Mouse (Mus musculus): ENCODE data around the gene Loxl3. TPM values are rescaled to one million over a fixed set of nuclear protein-coding genes. Genes with fewer than 3 reads are reported as not detected.

The Loxl3 gene
- total and polyA plus RNA-seq, 2 experiments from 2014 or later: 4.3 to 9.8 TPM

GRCm38 (mm10) chr6:83087926-83088260 lies 53.9 kb downstream of the Loxl3 start:
- peak overlapping the region; percentile 40; the same call in 1 of the 2 replicates for H3K9ac ChIP-seq (replicated peaks; ENCODE audit: low read depth, low read length)
- DNase-seq (ENCODE audit: low spot score): no peak
- peak overlapping the region; percentile 39 for H3K4me3 ChIP-seq (ENCODE audit: low read depth, low read length)
- no peak for TF ChIP-seq CTCF (IDR thresholded peaks at IDR 0.05; ENCODE audit: low read depth)
- TF ChIP-seq EP300 (IDR thresholded peaks at IDR 0.05; ENCODE audit: low read depth): no peak
- no peak for ATAC-seq (ENCODE audit: insufficient read depth, low read depth)
- 19% methylated on average over 9 of the region's 9 CpGs for WGBS
- no peaks in the 10 kb centered on the region for H3K36me3 ChIP-seq (replicated peaks; ENCODE audit: control insufficient read depth, insufficient read depth, low read length)
- H3K9me3 ChIP-seq (replicated peaks; ENCODE audit: control insufficient read depth, low read length): no peaks in the 10 kb centered on the region
- H3K4me1 ChIP-seq (ENCODE audit: control insufficient read depth, insufficient read depth): 0 out of 2 replicates have a peak, but pooled peaks cover 15% of the 10 kb centered on the region
- peaks cover 66% of the 10 kb centered on the region for H3K27me3 ChIP-seq (ENCODE audit: control insufficient read depth, insufficient read depth, low read length)
- H3K27ac ChIP-seq (ENCODE audit: low read depth): no peak overlapping the region
- H3K4me2 ChIP-seq (ENCODE audit: low read depth, low read length): peak overlapping the region; percentile 56

GRCm38 (mm10) chr6:83092416-83093127 lies 58.6 kb downstream of the Loxl3 start:
- no peaks in the 10 kb centered on the region for H3K36me3 ChIP-seq (replicated peaks; ENCODE audit: control insufficient read depth, insufficient read depth, low read length)
- 0 out of 2 replicates have a peak, but pooled peaks cover 5% of the 10 kb centered on the region for H3K4me1 ChIP-seq (ENCODE audit: control insufficient read depth, insufficient read depth)
- H3K27me3 ChIP-seq (ENCODE audit: control insufficient read depth, insufficient read depth, low read length): peaks cover 23% of the 10 kb centered on the region
- WGBS: 30% methylated on average over 6 of the region's 6 CpGs
- no peak overlapping the region for H3K4me3 ChIP-seq (ENCODE audit: low read depth, low read length)
- ATAC-seq (ENCODE audit: insufficient read depth, low read depth): peak; percentile 61; the same call in 1 of the 2 replicates
- TF ChIP-seq EP300 (IDR thresholded peaks at IDR 0.05; ENCODE audit: low read depth) (no peak), CTCF (IDR thresholded peaks at IDR 0.05; ENCODE audit: low read depth) (no peak)
- H3K4me2 ChIP-seq (ENCODE audit: low read depth, low read length): no peak overlapping the region
- H3K9me3 ChIP-seq (replicated peaks; ENCODE audit: control insufficient read depth, low read length): no peaks in the 10 kb centered on the region
- H3K9ac ChIP-seq (replicated peaks; ENCODE audit: low read depth, low read length): no peak overlapping the region
- no peak for DNase-seq (ENCODE audit: low spot score)
- H3K27ac ChIP-seq (ENCODE audit: low read depth): peak overlapping the region; percentile 39

GRCm38 (mm10) chr6:83095968-83096367 lies 62.0 kb downstream of the Loxl3 start:
- WGBS: 41% methylated on average over 6 of the region's 6 CpGs
- DNase-seq (ENCODE audit: low spot score): no peak
- no peak for ATAC-seq (ENCODE audit: insufficient read depth, low read depth)
- Histone ChIP-seq H3K27me3 (ENCODE audit: control insufficient read depth, insufficient read depth, low read length) (peaks cover 4% of the 10 kb centered on the region; the same call in 1 of the 2 replicates), H3K9me3 (replicated peaks; ENCODE audit: control insufficient read depth, low read length) (no peaks in the 10 kb centered on the region), H3K36me3 (replicated peaks; ENCODE audit: control insufficient read depth, insufficient read depth, low read length) (no peaks in the 10 kb centered on the region), H3K4me3 (ENCODE audit: low read depth, low read length) (no peak overlapping the region), H3K9ac (replicated peaks; ENCODE audit: low read depth, low read length) (no peak overlapping the region), H3K27ac (ENCODE audit: low read depth) (no peak overlapping the region), H3K4me1 (ENCODE audit: control insufficient read depth, insufficient read depth) (no peaks in the 10 kb centered on the region), H3K4me2 (ENCODE audit: low read depth, low read length) (no peak overlapping the region)
- no peak for TF ChIP-seq CTCF (IDR thresholded peaks at IDR 0.05; ENCODE audit: low read depth)
- TF ChIP-seq EP300 (IDR thresholded peaks at IDR 0.05; ENCODE audit: low read depth): no peak

GRCm38 (mm10) chr6:83098411-83098810 lies 64.4 kb downstream of the Loxl3 start:
- Histone ChIP-seq H3K9ac (replicated peaks; ENCODE audit: low read depth, low read length) (no peak overlapping the region), H3K36me3 (replicated peaks; ENCODE audit: control insufficient read depth, insufficient read depth, low read length) (no peaks in the 10 kb centered on the region), H3K4me2 (ENCODE audit: low read depth, low read length) (no peak overlapping the region), H3K9me3 (replicated peaks; ENCODE audit: control insufficient read depth, low read length) (no peaks in the 10 kb centered on the region), H3K27ac (ENCODE audit: low read depth) (no peak overlapping the region), H3K4me3 (ENCODE audit: low read depth, low read length) (no peak overlapping the region), H3K27me3 (ENCODE audit: control insufficient read depth, insufficient read depth, low read length) (peaks cover 4% of the 10 kb centered on the region; the same call in 1 of the 2 replicates), H3K4me1 (ENCODE audit: control insufficient read depth, insufficient read depth) (0 out of 2 replicates have a peak, but pooled peaks cover 10% of the 10 kb centered on the region)
- WGBS: 65% methylated on average over 2 of the region's 2 CpGs
- no peak for ATAC-seq (ENCODE audit: insufficient read depth, low read depth)
- DNase-seq (ENCODE audit: low spot score): no peak
- no peak for TF ChIP-seq CTCF (IDR thresholded peaks at IDR 0.05; ENCODE audit: low read depth)

GRCm38 (mm10) chr6:83101316-83101687 lies 67.3 kb downstream of the Loxl3 start, which contains the start of the genes Ccdc142 and Gm42688:
Gene Ccdc142, plus strand, starts transcription at chr6:83101601.
Gene Gm42688, plus strand, starts transcription at chr6:83101617.
- DNase-seq (ENCODE audit: low spot score) (peak; percentile 91), ATAC-seq (ENCODE audit: insufficient read depth, low read depth) (peak; percentile 87)
- H3K36me3 ChIP-seq (replicated peaks; ENCODE audit: control insufficient read depth, insufficient read depth, low read length): peaks cover 8% of the 10 kb centered on the region
- H3K9ac ChIP-seq (replicated peaks; ENCODE audit: low read depth, low read length): peak within 1 kb of the TSS; percentile 75
- 0 out of 2 replicates have a peak, but pooled peaks cover 10% of the 10 kb centered on the region for H3K4me1 ChIP-seq (ENCODE audit: control insufficient read depth, insufficient read depth)
- peak within 1 kb of the TSS; percentile 72 for H3K4me3 ChIP-seq (ENCODE audit: low read depth, low read length)
- peak within 1 kb of the TSS; percentile 97 for H3K4me2 ChIP-seq (ENCODE audit: low read depth, low read length)
- no peaks in the 10 kb centered on the region for H3K9me3 ChIP-seq (replicated peaks; ENCODE audit: control insufficient read depth, low read length)
- peak within 1 kb of the TSS; percentile 85 for H3K27ac ChIP-seq (ENCODE audit: low read depth)
- no peaks in the 10 kb centered on the region for H3K27me3 ChIP-seq (ENCODE audit: control insufficient read depth, insufficient read depth, low read length)
- TF ChIP-seq EP300 (IDR thresholded peaks at IDR 0.05; ENCODE audit: low read depth) (no peak), CTCF (IDR thresholded peaks at IDR 0.05; ENCODE audit: low read depth) (peak; percentile 67)
- under 1% methylated on average over 25 of the region's 25 CpGs for WGBS
